Mouse (Mus musculus): Measurements from ENCODE around the gene Jarid2. TPM values are rescaled to one million over a fixed set of nuclear protein-coding genes. Genes with fewer than 3 reads are reported as not detected.

Gene Jarid2
- polyA plus RNA-seq, 1 experiment from 2014 or later, result 21.6 TPM

DNA sequence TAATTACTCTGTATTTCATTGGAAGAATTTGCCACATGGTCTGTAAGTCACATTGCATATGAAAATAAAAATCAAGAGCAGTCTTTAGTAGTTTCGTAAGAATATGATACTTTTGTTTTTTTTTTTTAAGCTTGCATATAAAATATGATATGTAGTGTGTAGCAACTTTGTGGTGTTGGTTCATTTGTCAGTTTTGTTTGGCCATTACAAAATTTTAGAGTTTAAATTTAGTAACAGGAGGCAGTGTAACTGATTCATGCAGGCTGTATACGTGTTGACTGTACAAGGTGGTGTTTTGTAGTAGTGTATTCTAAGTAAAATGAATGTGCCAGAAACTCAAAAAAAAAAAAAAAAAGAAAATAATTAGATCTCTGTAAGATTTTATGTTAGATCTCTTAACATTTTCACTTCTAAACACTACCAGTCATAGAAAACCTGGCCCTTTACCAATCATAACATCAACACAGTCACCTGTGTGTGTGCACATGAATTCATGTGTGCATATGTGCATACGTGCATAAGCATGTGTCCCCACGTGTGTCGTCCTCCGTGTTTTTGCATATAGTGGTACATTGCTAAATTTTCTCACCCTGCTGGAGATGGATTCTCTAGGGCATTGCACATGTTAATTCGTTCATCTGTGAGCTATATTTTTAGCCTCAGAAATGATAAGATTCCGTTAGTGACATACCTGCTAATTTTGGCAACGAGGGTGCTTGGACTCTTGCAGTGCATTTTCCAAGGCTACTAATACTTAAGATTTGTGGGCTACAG is 59.3 kb downstream of the Jarid2 start:
- Histone ChIP-seq H3K27ac (ENCODE audit: low read length) (peak overlapping the region; percentile 87), H3K27me3 (ENCODE audit: control insufficient read depth, insufficient read depth, low read length) (no peaks in the 10 kb centered on the region), H3K4me2 (ENCODE audit: low read depth, low read length) (peak overlapping the region; percentile 62), H3K9me3 (replicated peaks; ENCODE audit: control insufficient read depth, low read length) (no peaks in the 10 kb centered on the region), H3K4me3 (ENCODE audit: low read length) (peak overlapping the region; percentile 28), H3K9ac (ENCODE audit: low read length) (peak overlapping the region; percentile 59), H3K36me3 (ENCODE audit: control insufficient read depth, insufficient read depth) (no peaks in the 10 kb centered on the region), H3K4me1 (ENCODE audit: control insufficient read depth, insufficient read depth, low read length) (peaks cover 50% of the 10 kb centered on the region)
- WGBS, result 44% methylated on average over 9 of the region's 9 CpGs
- ATAC-seq (replicated peaks; ENCODE audit: extremely low read depth, insufficient read depth, low FRiP score), result no peak

DNA sequence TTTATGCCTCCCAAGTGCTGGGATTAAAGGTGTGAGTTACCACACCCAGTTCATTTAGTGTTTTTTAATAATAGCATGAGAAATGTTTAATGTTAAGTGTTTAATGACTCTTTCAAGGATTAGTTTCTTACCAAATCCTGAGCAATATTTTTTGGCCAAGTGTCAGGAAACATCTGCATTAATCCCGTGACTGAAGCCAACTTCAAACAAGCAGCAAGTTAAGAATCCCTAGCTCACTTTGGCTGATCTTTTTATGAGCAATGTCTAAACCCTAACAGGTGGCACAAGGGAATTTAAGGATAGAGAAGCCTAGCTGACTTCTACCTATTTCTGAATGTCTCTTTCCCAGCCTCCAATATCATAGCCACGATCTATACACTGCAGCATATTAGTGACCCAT is 60.7 kb downstream of the Jarid2 start:
- Histone ChIP-seq H3K4me1 (ENCODE audit: control insufficient read depth, insufficient read depth, low read length) (peaks cover 60% of the 10 kb centered on the region), H3K36me3 (ENCODE audit: control insufficient read depth, insufficient read depth) (no peaks in the 10 kb centered on the region), H3K27ac (ENCODE audit: low read length) (peak overlapping the region; percentile 87), H3K9ac (ENCODE audit: low read length) (no peak overlapping the region), H3K27me3 (ENCODE audit: control insufficient read depth, insufficient read depth, low read length) (no peaks in the 10 kb centered on the region), H3K4me3 (ENCODE audit: low read length) (no peak overlapping the region), H3K4me2 (ENCODE audit: low read depth, low read length) (no peak overlapping the region), H3K9me3 (replicated peaks; ENCODE audit: control insufficient read depth, low read length) (no peaks in the 10 kb centered on the region)
- 54% methylated on average over 2 of the region's 2 CpGs for WGBS
- ATAC-seq (replicated peaks; ENCODE audit: extremely low read depth, insufficient read depth, low FRiP score), result no peak

DNA sequence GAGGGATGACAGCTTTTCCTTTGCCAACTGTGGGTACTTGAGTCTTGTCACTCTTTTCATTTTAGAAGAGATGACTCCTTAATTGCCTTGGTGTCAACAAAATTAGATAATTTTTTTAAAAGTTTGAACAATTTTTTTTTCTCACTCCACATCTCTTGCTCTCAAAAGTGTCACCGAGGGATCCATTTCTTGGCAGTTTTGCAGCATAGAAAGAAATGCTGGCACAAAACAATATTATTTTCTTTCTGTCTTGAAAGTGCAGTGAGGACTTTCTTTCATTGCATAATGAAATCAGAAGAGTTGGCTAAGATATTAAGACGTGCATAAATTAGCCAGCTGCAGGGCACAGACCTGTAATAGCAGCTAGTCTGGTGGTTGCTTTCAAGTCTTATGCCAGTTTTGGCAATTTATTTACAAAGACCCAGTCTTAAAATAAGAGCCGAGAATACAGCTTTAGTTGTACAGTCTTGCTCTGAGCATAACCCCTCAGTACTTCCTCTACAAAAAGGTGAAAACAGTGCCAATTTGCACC is 63.2 kb downstream of the Jarid2 start:
- H3K36me3 ChIP-seq (ENCODE audit: control insufficient read depth, insufficient read depth), result no peaks in the 10 kb centered on the region
- H3K4me1 ChIP-seq (ENCODE audit: control insufficient read depth, insufficient read depth, low read length), result peaks cover 56% of the 10 kb centered on the region
- no peak overlapping the region for H3K4me3 ChIP-seq (ENCODE audit: low read length)
- ATAC-seq (replicated peaks; ENCODE audit: extremely low read depth, insufficient read depth, low FRiP score), result no peak
- H3K9ac ChIP-seq (ENCODE audit: low read length), result no peak overlapping the region
- H3K27ac ChIP-seq (ENCODE audit: low read length), result no peak overlapping the region
- WGBS, result 71% methylated on average over 3 of the region's 3 CpGs
- H3K4me2 ChIP-seq (ENCODE audit: low read depth, low read length), result no peak overlapping the region
- H3K9me3 ChIP-seq (replicated peaks; ENCODE audit: control insufficient read depth, low read length), result no peaks in the 10 kb centered on the region
- H3K27me3 ChIP-seq (ENCODE audit: control insufficient read depth, insufficient read depth, low read length), result no peaks in the 10 kb centered on the region

DNA sequence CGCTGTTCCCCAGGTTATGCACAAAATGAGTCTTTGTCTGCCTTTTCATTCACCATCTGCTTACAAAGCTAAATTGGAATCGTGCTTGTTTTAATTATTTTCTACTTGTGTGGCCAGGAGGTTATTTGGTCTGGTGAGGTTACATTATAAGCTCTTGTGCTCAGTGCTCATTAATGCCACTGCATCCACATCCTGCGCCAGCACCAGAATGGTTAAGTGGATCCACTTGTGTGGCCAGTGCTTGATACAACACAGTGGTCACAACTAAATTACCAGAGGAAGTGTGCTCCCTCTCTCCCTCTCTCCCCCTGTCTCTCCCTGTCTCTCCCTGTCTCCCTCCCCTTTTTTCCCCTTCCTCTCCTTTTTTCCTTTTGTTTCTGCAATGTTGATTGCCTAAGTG is 66.6 kb downstream of the Jarid2 start:
- no peaks in the 10 kb centered on the region for H3K36me3 ChIP-seq (ENCODE audit: control insufficient read depth, insufficient read depth)
- H3K9ac ChIP-seq (ENCODE audit: low read length), result no peak overlapping the region
- H3K4me1 ChIP-seq (ENCODE audit: control insufficient read depth, insufficient read depth, low read length), result peaks cover 58% of the 10 kb centered on the region
- H3K4me3 ChIP-seq (ENCODE audit: low read length), result no peak overlapping the region
- H3K27me3 ChIP-seq (ENCODE audit: control insufficient read depth, insufficient read depth, low read length), result no peaks in the 10 kb centered on the region
- no peak overlapping the region for H3K27ac ChIP-seq (ENCODE audit: low read length)
- H3K9me3 ChIP-seq (replicated peaks; ENCODE audit: control insufficient read depth, low read length), result no peaks in the 10 kb centered on the region
- no peak overlapping the region for H3K4me2 ChIP-seq (ENCODE audit: low read depth, low read length)
- no peak for ATAC-seq (replicated peaks; ENCODE audit: extremely low read depth, insufficient read depth, low FRiP score)
- 70% methylated on average over 3 of the region's 3 CpGs for WGBS

DNA sequence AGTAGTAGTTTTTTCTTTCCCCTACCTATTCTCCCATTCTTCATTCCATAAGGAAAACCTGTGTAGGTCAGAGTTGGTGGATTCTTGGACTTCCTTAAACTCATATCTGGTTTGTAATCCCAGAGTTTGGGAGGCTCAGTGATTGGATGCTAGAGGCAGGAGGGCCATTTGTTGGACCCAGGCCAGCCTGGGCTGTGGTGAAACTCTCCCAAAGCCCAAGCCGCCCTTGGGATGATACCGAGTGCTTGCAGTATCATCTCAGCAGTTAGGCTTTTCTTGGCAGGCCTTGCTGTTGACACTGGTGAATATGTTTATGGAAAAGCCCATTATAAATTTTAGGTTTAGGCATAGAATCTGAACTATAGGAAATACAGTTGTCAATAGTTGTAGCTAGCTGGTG is 67.5 kb downstream of the Jarid2 start:
- Histone ChIP-seq H3K9ac (ENCODE audit: low read length) (no peak overlapping the region), H3K4me1 (ENCODE audit: control insufficient read depth, insufficient read depth, low read length) (peaks cover 58% of the 10 kb centered on the region), H3K9me3 (replicated peaks; ENCODE audit: control insufficient read depth, low read length) (no peaks in the 10 kb centered on the region), H3K4me3 (ENCODE audit: low read length) (no peak overlapping the region), H3K27ac (ENCODE audit: low read length) (no peak overlapping the region), H3K36me3 (ENCODE audit: control insufficient read depth, insufficient read depth) (no peaks in the 10 kb centered on the region), H3K27me3 (ENCODE audit: control insufficient read depth, insufficient read depth, low read length) (no peaks in the 10 kb centered on the region), H3K4me2 (ENCODE audit: low read depth, low read length) (no peak overlapping the region)
- WGBS, result 28% methylated on average over 2 of the region's 2 CpGs
- ATAC-seq (replicated peaks; ENCODE audit: extremely low read depth, insufficient read depth, low FRiP score), result peak; percentile 58

DNA sequence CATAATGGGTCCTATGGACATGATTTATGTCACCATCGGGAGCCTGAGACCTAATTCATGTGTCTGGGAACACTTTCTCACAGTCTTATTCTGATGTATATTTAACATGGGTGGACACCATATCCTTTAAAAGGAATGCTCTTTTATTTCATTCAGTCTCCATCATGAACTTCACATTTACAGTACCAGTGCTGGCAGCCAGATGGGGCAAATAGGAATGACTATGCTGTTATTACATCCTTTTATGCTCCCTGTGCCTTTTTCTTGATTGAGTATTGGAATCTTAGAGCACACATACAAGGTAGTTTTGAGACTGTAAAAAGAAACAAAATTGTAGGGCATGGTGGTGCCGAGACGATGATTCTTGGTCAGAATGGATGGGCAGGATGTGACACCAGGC is 69.0 kb downstream of the Jarid2 start:
- H3K4me3 ChIP-seq (ENCODE audit: low read length), result no peak overlapping the region
- no peak overlapping the region for H3K4me2 ChIP-seq (ENCODE audit: low read depth, low read length)
- peaks cover 50% of the 10 kb centered on the region for H3K4me1 ChIP-seq (ENCODE audit: control insufficient read depth, insufficient read depth, low read length)
- H3K27ac ChIP-seq (ENCODE audit: low read length), result no peak overlapping the region
- no peaks in the 10 kb centered on the region for H3K36me3 ChIP-seq (ENCODE audit: control insufficient read depth, insufficient read depth)
- WGBS, result 74% methylated on average over 3 of the region's 3 CpGs
- no peak for ATAC-seq (replicated peaks; ENCODE audit: extremely low read depth, insufficient read depth, low FRiP score)
- H3K9me3 ChIP-seq (replicated peaks; ENCODE audit: control insufficient read depth, low read length), result no peaks in the 10 kb centered on the region
- no peaks in the 10 kb centered on the region for H3K27me3 ChIP-seq (ENCODE audit: control insufficient read depth, insufficient read depth, low read length)
- no peak overlapping the region for H3K9ac ChIP-seq (ENCODE audit: low read length)

DNA sequence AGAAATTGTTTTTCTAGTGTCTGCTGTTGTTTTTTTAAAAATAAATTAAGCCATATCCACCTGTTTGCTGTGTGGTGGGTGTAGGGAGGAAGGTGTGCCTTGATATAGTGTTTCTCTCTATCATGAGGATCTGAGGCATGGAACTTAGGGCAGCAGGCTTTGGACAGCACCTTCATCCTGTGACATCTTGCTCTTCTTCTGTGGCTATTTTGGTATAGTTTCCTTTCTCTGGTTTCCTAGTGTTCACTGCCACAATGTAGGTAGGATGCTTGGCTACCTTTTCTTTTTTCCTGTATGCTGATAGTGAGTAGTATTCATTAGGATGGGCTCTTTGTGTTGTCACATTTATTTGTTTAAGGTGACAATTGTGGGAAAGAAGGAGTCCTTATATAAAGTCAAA is 69.9 kb downstream of the Jarid2 start:
- no peak for ATAC-seq (replicated peaks; ENCODE audit: extremely low read depth, insufficient read depth, low FRiP score)
- peaks cover 43% of the 10 kb centered on the region for H3K4me1 ChIP-seq (ENCODE audit: control insufficient read depth, insufficient read depth, low read length)

DNA sequence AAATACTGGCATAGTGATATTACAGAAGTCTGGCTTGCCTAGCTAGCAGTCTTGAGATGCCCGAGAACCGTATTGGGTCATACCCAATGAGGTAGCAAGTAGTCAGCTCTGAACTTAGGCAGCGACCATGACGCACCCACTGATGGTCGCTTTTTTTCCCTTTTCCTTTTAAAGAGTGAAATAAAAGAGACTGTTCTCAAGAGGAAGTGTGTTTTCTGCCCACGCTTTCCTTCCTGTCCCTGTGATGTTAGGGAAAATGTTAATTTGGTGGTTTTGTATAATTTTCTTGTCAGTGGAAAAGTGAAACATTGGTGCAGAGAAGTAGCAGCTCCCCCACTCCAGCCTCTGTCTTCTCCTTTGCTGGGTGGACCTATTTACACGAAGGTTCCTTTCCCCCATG is 70.8 kb downstream of the Jarid2 start:
- no peaks in the 10 kb centered on the region for H3K9me3 ChIP-seq (replicated peaks; ENCODE audit: control insufficient read depth, low read length)
- peaks cover 37% of the 10 kb centered on the region for H3K4me1 ChIP-seq (ENCODE audit: control insufficient read depth, insufficient read depth, low read length)
- H3K36me3 ChIP-seq (ENCODE audit: control insufficient read depth, insufficient read depth), result no peaks in the 10 kb centered on the region
- ATAC-seq (replicated peaks; ENCODE audit: extremely low read depth, insufficient read depth, low FRiP score), result no peak; the same call in 1 of the 2 replicates
- WGBS, result 75% methylated on average over 7 of the region's 7 CpGs
- H3K27ac ChIP-seq (ENCODE audit: low read length), result peak overlapping the region; percentile 39; the same call in 1 of the 2 replicates
- no peaks in the 10 kb centered on the region for H3K27me3 ChIP-seq (ENCODE audit: control insufficient read depth, insufficient read depth, low read length)
- no peak overlapping the region for H3K4me2 ChIP-seq (ENCODE audit: low read depth, low read length)
- no peak overlapping the region for H3K9ac ChIP-seq (ENCODE audit: low read length)
- H3K4me3 ChIP-seq (ENCODE audit: low read length), result no peak overlapping the region; the same call in 1 of the 2 replicates

More for the DNA sequence above, 69.9 kb downstream of the Jarid2 start:
- no peak overlapping the region for H3K9ac ChIP-seq (ENCODE audit: low read length)
- H3K4me2 ChIP-seq (ENCODE audit: low read depth, low read length), result no peak overlapping the region
- H3K27ac ChIP-seq (ENCODE audit: low read length), result no peak overlapping the region
- H3K4me3 ChIP-seq (ENCODE audit: low read length), result no peak overlapping the region
- H3K36me3 ChIP-seq (ENCODE audit: control insufficient read depth, insufficient read depth), result no peaks in the 10 kb centered on the region
- H3K9me3 ChIP-seq (replicated peaks; ENCODE audit: control insufficient read depth, low read length), result no peaks in the 10 kb centered on the region
- no peaks in the 10 kb centered on the region for H3K27me3 ChIP-seq (ENCODE audit: control insufficient read depth, insufficient read depth, low read length)

DNA sequence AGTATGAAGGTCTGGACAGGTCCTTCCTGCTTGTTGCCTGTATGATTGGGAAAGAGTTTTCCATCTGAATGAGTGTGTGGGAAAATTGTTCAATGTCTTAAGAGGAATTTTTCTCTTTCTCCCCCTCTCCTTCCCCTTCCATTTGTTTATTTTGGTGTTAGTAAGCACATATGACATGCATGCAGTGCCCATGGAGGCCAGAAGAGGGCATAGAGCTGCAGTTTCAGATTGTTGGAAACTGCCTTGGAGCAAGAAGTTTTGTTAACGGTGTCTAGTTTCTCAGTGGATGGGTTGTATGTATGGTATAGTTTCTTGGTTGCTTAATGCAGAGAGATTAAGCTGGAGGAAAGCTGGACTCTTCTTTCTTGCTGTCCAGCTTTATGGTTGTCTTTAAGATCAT is 75.6 kb downstream of the Jarid2 start:
- no peak overlapping the region for H3K27ac ChIP-seq (ENCODE audit: low read length)
- no peak overlapping the region for H3K4me2 ChIP-seq (ENCODE audit: low read depth, low read length)
- H3K4me3 ChIP-seq (ENCODE audit: low read length), result no peak overlapping the region
- no peak for ATAC-seq (replicated peaks; ENCODE audit: extremely low read depth, insufficient read depth, low FRiP score)
- H3K9ac ChIP-seq (ENCODE audit: low read length), result no peak overlapping the region
- H3K4me1 ChIP-seq (ENCODE audit: control insufficient read depth, insufficient read depth, low read length), result peaks cover 17% of the 10 kb centered on the region
- no peaks in the 10 kb centered on the region for H3K36me3 ChIP-seq (ENCODE audit: control insufficient read depth, insufficient read depth)
- no peaks in the 10 kb centered on the region for H3K27me3 ChIP-seq (ENCODE audit: control insufficient read depth, insufficient read depth, low read length)
- 25% methylated on average over 1 of the region's 1 CpGs for WGBS
- H3K9me3 ChIP-seq (replicated peaks; ENCODE audit: control insufficient read depth, low read length), result no peaks in the 10 kb centered on the region
